ENCODE assay signal across 8 mouse cellular contexts in the genomic region with DNA sequence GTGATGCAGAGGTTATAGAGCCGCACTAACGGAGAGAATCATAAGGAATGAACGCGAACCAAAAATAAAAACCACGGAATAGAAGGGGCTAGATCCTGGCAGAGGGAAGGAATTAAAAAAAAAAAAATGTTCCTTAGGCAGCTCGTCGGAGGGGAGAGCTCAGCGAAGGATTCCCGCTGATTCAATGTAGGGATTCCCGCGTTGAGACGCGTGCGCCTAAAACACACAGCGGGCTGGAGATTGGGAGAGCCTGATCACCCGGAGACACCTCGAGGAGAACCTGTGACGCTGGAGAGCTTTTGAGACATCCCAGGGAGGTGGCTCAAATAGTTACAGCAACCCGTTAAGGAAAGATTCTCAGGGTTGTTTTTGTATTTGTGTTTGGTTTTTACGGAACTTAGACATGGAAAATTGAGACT. TPM values are rescaled to one million over a fixed set of nuclear protein-coding genes. Genes with fewer than 3 reads are reported as not detected.
A peak's percentile ranks its signal among the peaks of the same experiment; 100 is the strongest.
DNase-seq lines count a peak whose midpoint lies in the region; ATAC-seq and TF ChIP-seq lines count a peak whose summit lies in the region.

No protein-coding gene starts in this region.

- H3K9ac ChIP-seq in kidney, embryonic 14.5 days (ENCODE audit: low read depth, low read length) = no peak overlapping the region
- peak overlapping the region; percentile 34 for H3K9ac ChIP-seq in MEL (ENCODE audit: control insufficient read depth, low read depth, low read length, poor library complexity, severe bottlenecking)
- H3K9ac ChIP-seq in midbrain, embryonic 13.5 days (replicated peaks) = peak overlapping the region; percentile 37

- TF ChIP-seq EP300 in MEL (IDR thresholded peaks at IDR 0.05; ENCODE audit: low read depth in 1 of 2, low read length in 2 of 2) = no peak

- no peaks in the 10 kb centered on the region for H3K9me3 ChIP-seq in kidney, embryonic 14.5 days (ENCODE audit: control insufficient read depth, low read length)
- no peaks in the 10 kb centered on the region for H3K9me3 ChIP-seq in MEL (replicated peaks; ENCODE audit: insufficient read depth, low read length)
- H3K9me3 ChIP-seq in embryonic facial prominence, embryonic 10.5 days = no peaks in the 10 kb centered on the region
- H3K9me3 ChIP-seq in midbrain, embryonic 13.5 days = no peaks in the 10 kb centered on the region

- no peak overlapping the region for H3K27ac ChIP-seq in kidney, embryonic 14.5 days (ENCODE audit: low read depth, low read length)
- H3K27ac ChIP-seq in MEL (ENCODE audit: control insufficient read depth, low read depth, low read length) = 0 out of 2 replicates have a peak overlapping the region, but pooled peaks have one; percentile 5
- no peak overlapping the region; the same call in 1 of the 2 replicates for H3K27ac ChIP-seq in embryonic facial prominence, embryonic 10.5 days (replicated peaks)
- no peak overlapping the region for H3K27ac ChIP-seq in midbrain, embryonic 13.5 days

- peak overlapping the region; percentile 37 for H3K4me3 ChIP-seq in kidney, embryonic 14.5 days (ENCODE audit: low read length)
- H3K4me3 ChIP-seq in MEL (ENCODE audit: control insufficient read depth in 1 of 2, insufficient read depth in 1 of 2, low read depth in 2 of 2, low read length in 2 of 2) = peak overlapping the region; percentile 33 to 58
- peak overlapping the region; percentile 62 for H3K4me3 ChIP-seq in embryonic facial prominence, embryonic 10.5 days
- H3K4me3 ChIP-seq in midbrain, embryonic 13.5 days (replicated peaks) = peak overlapping the region; percentile 38

- H3K27me3 ChIP-seq in kidney, embryonic 14.5 days (ENCODE audit: control insufficient read depth, insufficient read depth, low read length) = no peaks in the 10 kb centered on the region
- H3K27me3 ChIP-seq in MEL (ENCODE audit: control insufficient read depth in 1 of 2, insufficient read depth in 2 of 2, low read length in 2 of 2) = peaks cover 7 to 9% of the 10 kb centered on the region in 2 experiments
- peaks cover 14% of the 10 kb centered on the region for H3K27me3 ChIP-seq in embryonic facial prominence, embryonic 10.5 days (replicated peaks; ENCODE audit: low read depth, poor library complexity, severe bottlenecking)
- H3K27me3 ChIP-seq in midbrain, embryonic 13.5 days = peaks cover 44% of the 10 kb centered on the region

- H3K4me1 ChIP-seq in kidney, embryonic 14.5 days (ENCODE audit: control insufficient read depth, insufficient read depth, low read length) = peaks cover 6% of the 10 kb centered on the region; the same call in 1 of the 2 replicates
- H3K4me1 ChIP-seq in MEL (ENCODE audit: control insufficient read depth in 1 of 2, insufficient read depth in 2 of 2, low read length in 2 of 2) = 0 out of 4 replicates have a peak, but pooled peaks cover 0 to 3% of the 10 kb centered on the region in 2 experiments
- peaks cover 15% of the 10 kb centered on the region for H3K4me1 ChIP-seq in embryonic facial prominence, embryonic 10.5 days
- peaks cover 14% of the 10 kb centered on the region for H3K4me1 ChIP-seq in midbrain, embryonic 13.5 days (replicated peaks)

- ATAC-seq in kidney, embryonic 14.5 days (ENCODE audit: low FRiP score, low TSS enrichment) = 0 out of 2 replicates have a peak, but pooled peaks have one; percentile 4
- ATAC-seq in inflammation-experienced regulatory T-cells, adult 6 months = peak; percentile 29
- ATAC-seq in midbrain, embryonic 13.5 days = peak; percentile 43; the same call in 1 of the 2 replicates

- 0 out of 4 replicates have a peak, but pooled peaks of 1 of the 2 experiments have one; percentile 36 for TF ChIP-seq POLR2A in MEL (IDR thresholded peaks at IDR 0.05; ENCODE audit: control insufficient read depth in 1 of 2, insufficient read depth in 1 of 2, low read depth in 1 of 2, low read length in 2 of 2, poor library complexity in 1 of 2)

- under 1% methylated on average over 20 of the region's 20 CpGs for WGBS in kidney, embryonic 14.5 days
- under 1% methylated on average over 20 of the region's 20 CpGs for WGBS in embryonic facial prominence, embryonic 10.5 days
- under 1% methylated on average over 20 of the region's 20 CpGs for WGBS in midbrain, embryonic 13.5 days

- no peaks in the 10 kb centered on the region; the same call in 1 of the 2 replicates for H3K36me3 ChIP-seq in kidney, embryonic 14.5 days (ENCODE audit: control insufficient read depth, insufficient read depth, low read length)
- H3K36me3 ChIP-seq in MEL (ENCODE audit: control insufficient read depth in 1 of 2, insufficient read depth in 2 of 2, low read length in 2 of 2) = peaks cover 0 to 2% of the 10 kb centered on the region in 2 experiments; a peak in 1 of 4 replicates
- H3K36me3 ChIP-seq in embryonic facial prominence, embryonic 10.5 days (replicated peaks) = peaks cover 4% of the 10 kb centered on the region
- H3K36me3 ChIP-seq in midbrain, embryonic 13.5 days = peaks cover 8% of the 10 kb centered on the region; the same call in 1 of the 2 replicates

- no peaks in the 10 kb centered on the region for H3K79me2 ChIP-seq in MEL (ENCODE audit: control insufficient read depth, insufficient read depth, low read length, poor library complexity)

- TF ChIP-seq CTCF in MEL (IDR thresholded peaks at IDR 0.05 in 2 of 3, conservative IDR thresholded peaks at IDR 0.05 in 1 of 3; ENCODE audit: control insufficient read depth in 1 of 3, insufficient read depth in 1 of 3, low read depth in 2 of 3, low read length in 3 of 3, poor library complexity in 1 of 3, severe bottlenecking in 1 of 3) = no peak

- no peak for DNase-seq in kidney, postnatal 10 days
- DNase-seq in MEL (ENCODE audit: low read depth, low spot score) = no peak
- peak; percentile 58 for DNase-seq in embryonic facial prominence, embryonic 10.5 days (ENCODE audit: low spot score)
- no peak for DNase-seq in gastrocnemius, postnatal 4 days (ENCODE audit: low spot score in 2 of 2)
- no peak for DNase-seq in kidney, postnatal 14 days

- H3K4me2 ChIP-seq in kidney, embryonic 14.5 days (replicated peaks; ENCODE audit: low read depth, low read length) = peak overlapping the region; percentile 66
- H3K4me2 ChIP-seq in midbrain, embryonic 13.5 days (replicated peaks) = peak overlapping the region; percentile 55

- no peak for TF ChIP-seq RAD21 in MEL (IDR thresholded peaks at IDR 0.05; ENCODE audit: low read depth, low read length)

TF ChIP-seq in MEL, 35 proteins besides CTCF, POLR2A, EP300 and RAD21:
- TF ChIP-seq CHD2 (IDR thresholded peaks at IDR 0.05; ENCODE audit: low read length) (no peak), JUND (IDR thresholded peaks at IDR 0.05; ENCODE audit: low read depth, low read length) (peak; percentile 2; the same call in 1 of the 2 replicates), USF1 (IDR thresholded peaks at IDR 0.05; ENCODE audit: low read depth, low read length) (peak; percentile 6; the same call in 1 of the 2 replicates), ZNF384 (IDR thresholded peaks at IDR 0.05; ENCODE audit: low read depth, low read length) (peak; percentile 69), E2F4 (IDR thresholded peaks at IDR 0.05; ENCODE audit: borderline replicate concordance, low read depth, low read length) (peak; percentile 70), MAZ (IDR thresholded peaks at IDR 0.05; ENCODE audit: low read depth, low read length) (no peak)

RNA-seq across cellular contexts. Expression of a gene that starts 11.4 kb away (rescaled TPM):
- 12.5 and 13.5 TPM in 2 replicates for polyA plus RNA-seq in kidney, embryonic 14.5 days (2014; fragmentation: Nextera tagmentation; extraction: Ambion mirVana)
- 12.5 and 16.2 TPM in 2 replicates for total RNA-seq in MEL (2012; rRNA removed)
- 10 to 100 TPM in 1 of 2 experiments, not detected in 1; 14.2 TPM for polyA plus RNA-seq in MEL (2012; ENCODE audit: insufficient read depth in 1 of 2, insufficient read length in 2 of 2, low read depth in 1 of 2, low replicate concordance in 2 of 2, missing spikeins in 1 of 2)
- polyA plus RNA-seq in embryonic facial prominence, embryonic 10.5 days (2016; fragmentation: Nextera tagmentation; extraction: Ambion mirVana) = 15.0 and 15.6 TPM in 2 replicates
- polyA plus RNA-seq in inflammation-experienced regulatory T-cells, adult 6 months (2017; shearing (Covaris generic)) = 10 to 100 TPM; 11.3 to 13.4 (median 12.2) TPM
- 10.8 TPM in 2 replicates for polyA plus RNA-seq in midbrain, embryonic 13.5 days (2015; fragmentation: Nextera tagmentation; extraction: Ambion mirVana)
- total RNA-seq in gastrocnemius, postnatal 4 days (2021) = 1 to 10 TPM; 6.2 to 6.6 TPM

RNA-seq across cellular contexts. Expression of a gene that starts 43.2 kb away (rescaled TPM):
- 43.9 and 55.5 TPM in 2 replicates for polyA plus RNA-seq in kidney, embryonic 14.5 days (2014; fragmentation: Nextera tagmentation; extraction: Ambion mirVana)
- 7.0 and 8.4 TPM in 2 replicates for total RNA-seq in MEL (2012; rRNA removed)
- polyA plus RNA-seq in MEL (2012; ENCODE audit: insufficient read depth in 1 of 2, insufficient read length in 2 of 2, low read depth in 1 of 2, low replicate concordance in 2 of 2, missing spikeins in 1 of 2) = 1 to 10 TPM in 1 of 2 experiments, not detected in 1; 5.7 TPM
- polyA plus RNA-seq in embryonic facial prominence, embryonic 10.5 days (2016; fragmentation: Nextera tagmentation; extraction: Ambion mirVana) = 59.9 and 60.6 TPM in 2 replicates
- 10 to 100 TPM; 28.6 to 33.1 (median 30.2) TPM for polyA plus RNA-seq in inflammation-experienced regulatory T-cells, adult 6 months (2017; shearing (Covaris generic))
- polyA plus RNA-seq in midbrain, embryonic 13.5 days (2015; fragmentation: Nextera tagmentation; extraction: Ambion mirVana) = 56.3 and 58.9 TPM in 2 replicates
- total RNA-seq in gastrocnemius, postnatal 4 days (2021) = 10 to 100 TPM; 17.8 to 20.8 TPM

RNA-seq across cellular contexts. Expression of a gene that starts 53.5 kb away (rescaled TPM):
- polyA plus RNA-seq in kidney, embryonic 14.5 days (2014; fragmentation: Nextera tagmentation; extraction: Ambion mirVana) = 0.09 TPM in 2 replicates
- total RNA-seq in MEL (2012; rRNA removed) = 0.07 TPM in 1 of 2 replicates, not detected in the other
- under 1 TPM in 1 of 2 experiments, not detected in 1; 0.25 TPM for polyA plus RNA-seq in MEL (2012; ENCODE audit: insufficient read depth in 1 of 2, insufficient read length in 2 of 2, low read depth in 1 of 2, low replicate concordance in 2 of 2, missing spikeins in 1 of 2)
- 0.12 and 0.16 TPM in 2 replicates for polyA plus RNA-seq in embryonic facial prominence, embryonic 10.5 days (2016; fragmentation: Nextera tagmentation; extraction: Ambion mirVana)
- polyA plus RNA-seq in inflammation-experienced regulatory T-cells, adult 6 months (2017; shearing (Covaris generic)) = not detected
- 0.04 and 0.13 TPM in 2 replicates for polyA plus RNA-seq in midbrain, embryonic 13.5 days (2015; fragmentation: Nextera tagmentation; extraction: Ambion mirVana)
- not detected for total RNA-seq in gastrocnemius, postnatal 4 days (2021)
